Mouse (Mus musculus): ENCODE measurements at regions not wholly inside any gene's neighbourhood (a gene's known extent, or its start where the extent isn't known, plus 50 kb on each side); places are given as distances from the start of the nearest gene placed in this dataset.

DNA sequence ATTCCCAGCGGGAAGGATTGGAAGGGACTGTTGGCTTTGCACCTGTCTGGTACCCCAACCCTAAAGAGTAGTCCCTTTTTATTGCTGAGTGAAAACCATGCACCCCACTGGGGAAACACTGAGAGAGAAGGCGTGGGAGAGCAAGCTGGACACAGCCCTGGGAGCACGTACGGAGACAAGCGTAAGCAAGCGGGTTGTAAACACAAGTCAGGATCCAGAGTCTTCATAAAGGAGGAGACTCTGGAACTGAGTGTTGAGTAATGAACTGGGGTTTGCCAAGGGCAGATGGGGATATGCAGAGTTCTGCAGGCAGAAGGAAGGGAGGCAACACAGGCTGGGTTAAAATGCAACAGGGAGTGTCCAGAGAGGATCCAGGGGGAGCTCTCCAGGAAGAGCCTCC is 141.5 kb upstream of the Dyrk2 start:
- no peak overlapping the region for H3K27ac ChIP-seq (replicated peaks)
- no peak overlapping the region for H3K4me3 ChIP-seq (replicated peaks)
- H3K4me1 ChIP-seq, result peaks cover 5% of the 10 kb centered on the region
- WGBS, result 73% methylated on average over 6 of the region's 6 CpGs
- no peak overlapping the region for H3K9ac ChIP-seq (replicated peaks)
- H3K36me3 ChIP-seq, result no peaks in the 10 kb centered on the region
- H3K27me3 ChIP-seq (replicated peaks), result no peaks in the 10 kb centered on the region
- no peaks in the 10 kb centered on the region for H3K9me3 ChIP-seq (replicated peaks)
- no peak for ATAC-seq (ENCODE audit: low FRiP score)
- no peak overlapping the region for H3K4me2 ChIP-seq

GRCm38 (mm10) chr10:119010884-119011283 is 140.9 kb upstream of the Dyrk2 start:
- peaks cover 5% of the 10 kb centered on the region for H3K4me1 ChIP-seq
- H3K4me3 ChIP-seq (replicated peaks), result no peak overlapping the region
- no peaks in the 10 kb centered on the region for H3K27me3 ChIP-seq (replicated peaks)
- no peak overlapping the region for H3K9ac ChIP-seq (replicated peaks)
- no peak for ATAC-seq (ENCODE audit: low FRiP score)
- no peak overlapping the region for H3K4me2 ChIP-seq
- no peak overlapping the region for H3K27ac ChIP-seq (replicated peaks)
- 45% methylated on average over 7 of the region's 7 CpGs for WGBS
- no peaks in the 10 kb centered on the region for H3K36me3 ChIP-seq
- no peaks in the 10 kb centered on the region for H3K9me3 ChIP-seq (replicated peaks)

DNA sequence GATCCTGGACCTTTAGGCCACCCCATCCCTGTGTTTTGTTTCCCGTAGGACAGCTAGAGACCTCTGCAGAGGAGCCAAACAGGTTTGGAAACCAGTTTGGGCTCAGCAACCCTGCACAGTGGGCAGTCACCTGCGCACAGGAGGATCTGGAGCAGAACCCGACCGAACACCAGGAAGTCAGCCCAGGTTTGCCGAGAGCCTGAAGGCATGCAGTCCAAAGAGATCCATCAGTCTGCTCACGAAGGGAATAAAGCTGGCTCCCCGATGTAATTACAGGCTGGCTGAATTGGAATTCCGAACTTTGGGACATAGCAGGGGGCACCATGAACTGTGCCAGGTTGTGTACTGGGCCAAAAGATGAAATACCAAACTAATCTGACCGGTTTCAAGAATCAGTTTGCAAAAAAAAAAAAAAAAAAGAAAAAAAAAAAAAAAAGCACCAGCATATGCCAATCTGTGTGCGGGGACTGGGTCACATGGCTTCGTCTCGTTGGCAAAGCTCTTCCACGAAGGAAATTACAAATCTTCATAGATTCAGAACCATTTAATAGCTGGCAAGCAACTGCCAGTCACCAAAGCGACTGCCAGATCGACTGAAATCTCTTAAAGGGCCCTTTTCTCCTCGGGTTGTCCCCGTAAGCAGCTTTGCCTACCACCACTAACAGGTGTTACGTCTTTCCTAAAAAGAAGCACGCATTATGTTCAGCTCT is 137.0 kb upstream of the Dyrk2 start:
- no peak overlapping the region for H3K27ac ChIP-seq (replicated peaks)
- H3K36me3 ChIP-seq, result no peaks in the 10 kb centered on the region
- H3K4me3 ChIP-seq (replicated peaks), result no peak overlapping the region
- no peaks in the 10 kb centered on the region for H3K27me3 ChIP-seq (replicated peaks)
- 89% methylated on average over 19 of the region's 19 CpGs for WGBS
- H3K9me3 ChIP-seq (replicated peaks), result no peaks in the 10 kb centered on the region
- no peak overlapping the region for H3K9ac ChIP-seq (replicated peaks)
- no peak for ATAC-seq (ENCODE audit: low FRiP score)
- H3K4me1 ChIP-seq, result peaks cover 5% of the 10 kb centered on the region; the same call in 1 of the 2 replicates
- no peak overlapping the region for H3K4me2 ChIP-seq

DNA sequence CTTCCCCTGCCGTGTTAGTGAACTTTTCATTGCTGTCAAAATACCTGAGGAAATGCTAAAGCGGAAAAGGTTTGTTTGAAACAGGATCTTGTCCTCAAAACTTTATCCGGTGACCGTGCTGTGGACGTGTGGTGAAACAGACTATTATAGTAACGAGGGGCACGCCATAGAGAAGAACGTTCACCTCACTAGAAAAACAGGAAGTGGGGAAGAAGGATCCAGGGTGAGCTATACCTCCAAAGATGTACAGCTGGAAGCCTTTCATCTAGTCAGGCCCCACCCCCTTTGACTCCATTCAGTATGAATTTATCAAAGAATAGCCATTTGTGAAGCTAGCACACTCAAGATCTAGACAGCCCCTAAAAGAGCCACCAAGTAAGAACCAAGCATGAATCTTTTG is 135.5 kb upstream of the Dyrk2 start:
- WGBS, result 88% methylated on average over 8 of the region's 8 CpGs
- H3K27me3 ChIP-seq (replicated peaks), result no peaks in the 10 kb centered on the region
- H3K9me3 ChIP-seq (replicated peaks), result no peaks in the 10 kb centered on the region
- peaks cover 8% of the 10 kb centered on the region; the same call in 1 of the 2 replicates for H3K4me1 ChIP-seq
- no peaks in the 10 kb centered on the region for H3K36me3 ChIP-seq
- no peak overlapping the region for H3K27ac ChIP-seq (replicated peaks)
- no peak overlapping the region for H3K4me3 ChIP-seq (replicated peaks)
- no peak overlapping the region for H3K9ac ChIP-seq (replicated peaks)
- no peak for ATAC-seq (ENCODE audit: low FRiP score)
- no peak overlapping the region for H3K4me2 ChIP-seq

DNA sequence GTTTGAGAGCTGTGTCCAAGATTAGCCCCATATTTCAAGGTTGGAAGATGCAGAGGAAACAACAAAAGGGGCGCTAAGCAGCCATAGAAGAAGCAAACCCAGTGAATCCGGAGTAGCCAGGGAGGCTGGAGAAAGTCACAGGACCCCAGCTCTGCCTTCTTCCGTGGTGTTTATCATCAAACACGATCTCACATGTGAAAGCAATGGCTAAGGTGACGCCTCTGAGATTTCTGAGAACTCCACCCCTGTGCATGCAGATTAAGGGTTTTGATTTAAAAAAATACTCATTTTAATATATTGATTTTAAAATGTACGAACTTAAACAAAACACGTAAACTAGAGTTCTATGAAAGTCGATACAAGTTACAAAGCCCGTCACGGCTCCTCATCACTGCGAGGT is 134.4 kb upstream of the Dyrk2 start:
- H3K4me2 ChIP-seq, result no peak overlapping the region
- no peak overlapping the region for H3K4me3 ChIP-seq (replicated peaks)
- no peak overlapping the region for H3K9ac ChIP-seq (replicated peaks)
- H3K27me3 ChIP-seq (replicated peaks), result no peaks in the 10 kb centered on the region
- WGBS, result 93% methylated on average over 11 of the region's 11 CpGs
- no peaks in the 10 kb centered on the region for H3K9me3 ChIP-seq (replicated peaks)
- H3K27ac ChIP-seq (replicated peaks), result no peak overlapping the region
- peaks cover 6% of the 10 kb centered on the region; the same call in 1 of the 2 replicates for H3K4me1 ChIP-seq
- ATAC-seq (ENCODE audit: low FRiP score), result no peak
- no peaks in the 10 kb centered on the region for H3K36me3 ChIP-seq

GRCm38 (mm10) chr10:119003839-119004238 is 133.8 kb upstream of the Dyrk2 start:
- ATAC-seq (ENCODE audit: low FRiP score), result no peak

DNA sequence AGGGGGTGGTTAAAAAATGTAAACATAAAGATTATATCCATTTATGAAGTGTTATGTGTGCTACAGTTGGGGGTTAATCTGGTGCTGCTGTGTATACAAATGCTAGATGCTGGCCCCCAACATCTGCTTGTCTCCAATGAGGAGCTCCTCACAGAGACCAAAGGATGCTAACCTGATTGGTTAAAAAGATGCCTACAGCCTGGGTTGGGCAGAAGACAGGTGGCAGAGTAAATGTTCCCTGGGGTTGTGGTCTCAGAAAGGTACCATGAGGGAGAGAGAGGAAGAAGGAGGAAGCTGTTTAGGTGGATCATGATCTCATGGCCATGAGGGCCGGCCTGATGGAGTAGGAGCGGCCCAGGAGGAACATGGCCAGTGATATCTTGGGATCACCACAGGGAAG is 133.0 kb upstream of the Dyrk2 start:
- H3K27ac ChIP-seq (replicated peaks), result no peak overlapping the region
- no peak overlapping the region for H3K4me2 ChIP-seq
- H3K4me1 ChIP-seq, result 0 out of 2 replicates have a peak, but pooled peaks cover 3% of the 10 kb centered on the region
- no peaks in the 10 kb centered on the region for H3K27me3 ChIP-seq (replicated peaks)
- ATAC-seq (ENCODE audit: low FRiP score), result no peak
- WGBS, result 98% methylated on average over 2 of the region's 2 CpGs
- H3K36me3 ChIP-seq, result no peaks in the 10 kb centered on the region
- H3K9me3 ChIP-seq (replicated peaks), result no peaks in the 10 kb centered on the region
- no peak overlapping the region for H3K9ac ChIP-seq (replicated peaks)
- H3K4me3 ChIP-seq (replicated peaks), result no peak overlapping the region

More at GRCm38 (mm10) chr10:119003839-119004238, 133.8 kb upstream of the Dyrk2 start:
- Histone ChIP-seq H3K27ac (replicated peaks) (no peak overlapping the region), H3K4me1 (0 out of 2 replicates have a peak, but pooled peaks cover 3% of the 10 kb centered on the region), H3K4me2 (no peak overlapping the region), H3K4me3 (replicated peaks) (no peak overlapping the region), H3K27me3 (replicated peaks) (no peaks in the 10 kb centered on the region), H3K9me3 (replicated peaks) (no peaks in the 10 kb centered on the region), H3K36me3 (no peaks in the 10 kb centered on the region), H3K9ac (replicated peaks) (no peak overlapping the region)
- WGBS, result 59% methylated on average over 5 of the region's 5 CpGs

DNA sequence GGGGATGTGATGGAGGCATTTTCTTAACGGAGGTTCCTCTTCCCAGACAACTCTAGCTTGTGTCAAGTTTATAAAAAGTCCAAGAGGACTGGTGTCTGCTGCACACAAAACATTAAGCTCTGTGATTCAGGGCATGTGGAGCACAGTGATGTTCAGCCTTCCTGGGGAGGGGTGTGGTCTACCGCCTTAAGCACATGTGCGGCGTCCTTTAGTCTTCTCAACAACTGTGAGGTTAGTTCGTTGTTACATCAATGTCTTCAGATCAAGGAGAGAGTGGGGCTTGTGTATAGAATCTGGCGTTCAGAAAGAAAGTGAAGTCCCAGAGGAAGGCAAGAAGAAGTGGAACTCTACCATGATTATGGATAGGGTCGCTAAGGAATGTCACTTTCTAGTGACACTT is 131.9 kb upstream of the Dyrk2 start:
- 95% methylated on average over 7 of the region's 7 CpGs for WGBS
- H3K36me3 ChIP-seq, result no peaks in the 10 kb centered on the region
- no peak overlapping the region for H3K4me3 ChIP-seq (replicated peaks)
- H3K4me2 ChIP-seq, result no peak overlapping the region
- H3K27me3 ChIP-seq (replicated peaks), result no peaks in the 10 kb centered on the region
- 0 out of 2 replicates have a peak, but pooled peaks cover 3% of the 10 kb centered on the region for H3K4me1 ChIP-seq
- no peak for ATAC-seq (ENCODE audit: low FRiP score)
- no peak overlapping the region for H3K9ac ChIP-seq (replicated peaks)
- H3K27ac ChIP-seq (replicated peaks), result no peak overlapping the region
- no peaks in the 10 kb centered on the region for H3K9me3 ChIP-seq (replicated peaks)

DNA sequence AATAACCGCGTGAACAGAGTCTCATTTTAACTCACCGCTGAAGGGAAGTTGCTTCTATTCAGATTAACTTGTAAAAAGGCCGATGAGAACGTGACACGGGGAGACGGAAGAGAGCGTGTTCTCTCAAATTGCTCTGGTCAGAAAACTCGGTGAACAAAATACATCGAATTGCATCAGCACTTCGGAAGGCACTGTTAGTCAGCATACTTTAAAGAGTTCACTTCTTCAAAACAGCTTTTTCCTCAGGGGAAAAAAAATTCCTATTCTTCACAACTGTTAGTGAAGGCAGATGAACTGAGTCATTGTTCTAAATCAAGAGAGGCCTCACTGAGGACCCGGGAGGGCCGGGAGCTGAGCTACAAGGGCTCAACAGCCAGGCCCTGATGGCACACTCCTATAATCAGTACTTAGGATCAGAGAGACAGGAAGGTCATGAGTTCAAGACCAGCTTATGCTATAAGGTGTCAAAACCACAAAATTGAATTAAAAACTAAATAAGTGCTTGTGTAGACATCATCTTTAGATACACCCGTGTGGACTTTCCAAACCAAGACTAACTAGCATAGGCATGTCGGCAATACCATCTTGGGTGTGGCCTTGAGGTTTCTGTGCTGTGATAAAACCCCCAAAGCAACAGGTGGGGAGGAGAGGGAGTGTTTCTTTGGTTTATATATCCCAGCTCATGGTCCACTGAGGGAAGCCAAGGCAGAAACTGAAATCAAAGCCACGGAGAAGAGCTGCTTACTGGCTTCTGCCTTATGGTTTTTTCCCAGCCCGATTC is 131.2 kb upstream of the Dyrk2 start:
- Histone ChIP-seq H3K9ac (replicated peaks) (no peak overlapping the region), H3K4me2 (no peak overlapping the region), H3K36me3 (no peaks in the 10 kb centered on the region), H3K4me1 (0 out of 2 replicates have a peak, but pooled peaks cover 3% of the 10 kb centered on the region), H3K27ac (replicated peaks) (no peak overlapping the region), H3K27me3 (replicated peaks) (no peaks in the 10 kb centered on the region), H3K9me3 (replicated peaks) (no peaks in the 10 kb centered on the region), H3K4me3 (replicated peaks) (no peak overlapping the region)
- no peak for ATAC-seq (ENCODE audit: low FRiP score)
- 71% methylated on average over 17 of the region's 17 CpGs for WGBS

DNA sequence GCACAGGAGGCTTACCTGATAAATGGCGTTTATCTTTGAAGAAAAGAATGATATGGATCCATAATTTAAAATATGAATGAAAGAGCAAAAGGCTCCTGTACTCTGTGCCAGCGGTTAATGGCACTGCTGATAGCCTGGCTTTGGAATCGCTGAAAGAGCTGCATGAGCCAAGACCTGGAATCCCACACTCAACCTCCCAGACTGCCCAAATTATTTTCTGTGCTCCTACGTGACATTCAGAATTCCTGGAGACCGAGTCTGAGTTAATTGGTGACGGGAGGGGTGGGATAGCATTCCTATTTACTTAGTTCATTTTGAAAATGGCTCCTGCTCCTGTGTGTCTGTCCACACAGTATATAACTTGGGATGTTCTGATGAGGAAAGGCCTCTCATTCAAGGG is 129.0 kb upstream of the Dyrk2 start:
- Histone ChIP-seq H3K27ac (replicated peaks) (no peak overlapping the region), H3K4me2 (no peak overlapping the region), H3K9ac (replicated peaks) (no peak overlapping the region), H3K27me3 (replicated peaks) (no peaks in the 10 kb centered on the region), H3K36me3 (no peaks in the 10 kb centered on the region), H3K4me1 (peaks cover 5% of the 10 kb centered on the region; the same call in 1 of the 2 replicates), H3K4me3 (replicated peaks) (no peak overlapping the region), H3K9me3 (replicated peaks) (no peaks in the 10 kb centered on the region)
- no peak for ATAC-seq (ENCODE audit: low FRiP score)
- WGBS, result 84% methylated on average over 6 of the region's 6 CpGs

- H3K4me1 ChIP-seq, result peaks cover 5% of the 10 kb centered on the region; the same call in 1 of the 2 replicates
Measured at GRCm38 (mm10) chr10:118997034-118997433, 127.0 kb upstream of the Dyrk2 start.

More at GRCm38 (mm10) chr10:118997034-118997433, 127.0 kb upstream of the Dyrk2 start:
- H3K9ac ChIP-seq (replicated peaks), result no peak overlapping the region
- H3K4me2 ChIP-seq, result no peak overlapping the region
- H3K27me3 ChIP-seq (replicated peaks), result no peaks in the 10 kb centered on the region
- 92% methylated on average over 2 of the region's 2 CpGs for WGBS
- H3K9me3 ChIP-seq (replicated peaks), result no peaks in the 10 kb centered on the region
- H3K27ac ChIP-seq (replicated peaks), result no peak overlapping the region
- no peaks in the 10 kb centered on the region for H3K36me3 ChIP-seq
- ATAC-seq (ENCODE audit: low FRiP score), result no peak
- no peak overlapping the region for H3K4me3 ChIP-seq (replicated peaks)

Data from neural tube, embryonic 15.5 days (tissue).